Mouse (Mus musculus) kidney, adult 2 months (tissue): ENCODE data around the gene Rtbdn.

ENCODE experiments used
- CTCF ChIP-seq: fragments of 200-500 bp; conservative IDR thresholded peaks from 2 replicates; pipeline ENCODE4 v1.5.1; 2011; ENCODE audit warnings: low read depth, mild to moderate bottlenecking, control low read depth, low read length, moderate library complexity, mixed read lengths; ENCODE audit not compliant: insufficient read depth, insufficient read length
- POLR2A ChIP-seq: fragments of 200-500 bp; IDR thresholded peaks from one replicate; pipeline ENCODE4 v1.6.1; 2011; ENCODE audit warnings: low read depth, low read length, control low read depth

- TF ChIP-seq POLR2A (no peak), CTCF (no peak)
Observed at GRCm38 (mm10) chr8:84987903-84988302, 41.1 kb downstream of the Rtbdn start.
